18 mouse cellular contexts compared by ENCODE assay signal in the genomic region with DNA sequence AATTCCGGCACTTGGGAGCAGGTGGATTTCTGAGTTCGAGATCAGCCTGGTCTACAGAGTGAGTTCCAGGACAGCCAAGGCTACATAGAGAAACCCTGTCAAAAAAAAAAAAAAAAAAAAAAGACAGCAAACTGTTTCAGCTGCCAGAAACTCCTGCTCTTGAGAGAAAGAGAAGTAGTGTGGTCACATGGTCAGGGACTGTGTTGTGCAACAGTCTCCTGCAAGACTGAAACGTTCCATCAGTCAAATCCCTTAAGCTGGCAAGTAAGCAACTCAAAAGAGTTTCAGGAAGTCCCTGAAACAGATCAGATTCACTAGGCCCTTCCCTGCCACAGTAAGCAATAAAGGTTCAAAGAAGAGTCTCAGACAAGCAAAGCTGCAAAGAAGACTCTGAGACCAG. TPM values are rescaled to one million over a fixed set of nuclear protein-coding genes. Genes with fewer than 3 reads are reported as not detected.
DNase-seq lines count a peak whose midpoint lies in the region; ATAC-seq and TF ChIP-seq lines count a peak whose summit lies in the region.
"Had no signal": no experiment of that assay in that cellular context is flagged by ENCODE, and none has a peak within 500 bp of the region (broad histone marks: within the 10 kb centered on the region; RNA-seq: fewer than 3 reads in every experiment).

No protein-coding gene starts in this region.

- no peaks in the 10 kb centered on the region for H3K27me3 ChIP-seq in heart, adult 2 months (ENCODE audit: control insufficient read depth, insufficient read depth, low read length)
- 0 out of 2 replicates have a peak, but pooled peaks cover 4% of the 10 kb centered on the region for H3K27me3 ChIP-seq in lung, postnatal 0 days (replicated peaks; ENCODE audit: insufficient read depth, low read length)
- no peaks in the 10 kb centered on the region for H3K27me3 ChIP-seq in forebrain, postnatal 0 days (ENCODE audit: insufficient read depth, low read length)

- TF ChIP-seq POLR2A in heart, adult 2 months (IDR thresholded peaks at IDR 0.05; ENCODE audit: insufficient read depth, low read depth, low read length), result no peak

- peaks cover 2% of the 10 kb centered on the region; the same call in 1 of the 2 replicates for H3K4me1 ChIP-seq in heart, adult 2 months (ENCODE audit: control insufficient read depth, insufficient read depth, low read length)
- peaks cover 2% of the 10 kb centered on the region; the same call in 1 of the 2 replicates for H3K4me1 ChIP-seq in lung, postnatal 0 days (ENCODE audit: insufficient read depth, low read depth, low read length)
- no peaks in the 10 kb centered on the region for H3K4me1 ChIP-seq in forebrain, postnatal 0 days (ENCODE audit: insufficient read depth)

- no peak overlapping the region for H3K9ac ChIP-seq in heart, adult 2 months (ENCODE audit: low read depth, low read length)
- no peak overlapping the region for H3K9ac ChIP-seq in lung, postnatal 0 days (replicated peaks; ENCODE audit: low read depth)
- no peak overlapping the region for H3K9ac ChIP-seq in forebrain, postnatal 0 days
- H3K9ac ChIP-seq: forebrain, embryonic 15.5 days; hindbrain, embryonic 13.5 days; midbrain, embryonic 15.5 days had no signal

- peak in 1 of 2 experiments; percentile 36 for DNase-seq in heart, adult 2 months
- DNase-seq in heart, postnatal 14 days, result no peak
- peak; percentile 51 for DNase-seq in lung, postnatal 0 days (ENCODE audit: low spot score)
- no peak for DNase-seq in lung, postnatal 10 days
- DNase-seq in adipocyte (ENCODE audit: low spot score), result peak; percentile 70
- no peak for DNase-seq in forebrain, postnatal 0 days
- no peak for DNase-seq in layer of hippocampus, adult 9-11 months
- DNase-seq: adrenal gland, postnatal 14 days; cerebellum, adult 9-11 months; kidney, adult 18-20 months; kidney, postnatal 25 days; liver; right cerebral cortex, postnatal 4 days had no signal

- H3K9me3 ChIP-seq in lung, postnatal 0 days (ENCODE audit: low read length), result no peaks in the 10 kb centered on the region
- no peaks in the 10 kb centered on the region for H3K9me3 ChIP-seq in forebrain, postnatal 0 days (ENCODE audit: low read length)
- H3K9me3 ChIP-seq: forebrain, embryonic 15.5 days; hindbrain, embryonic 13.5 days; midbrain, embryonic 15.5 days; neural tube, embryonic 13.5 days had no signal

- no peaks in the 10 kb centered on the region for H3K36me3 ChIP-seq in heart, adult 2 months (ENCODE audit: control insufficient read depth, insufficient read depth, low read length)
- H3K36me3 ChIP-seq in lung, postnatal 0 days (ENCODE audit: insufficient read depth, low read length), result no peaks in the 10 kb centered on the region
- no peaks in the 10 kb centered on the region for H3K36me3 ChIP-seq in forebrain, postnatal 0 days (ENCODE audit: insufficient read depth)
- H3K36me3 ChIP-seq: forebrain, embryonic 15.5 days; hindbrain, embryonic 13.5 days; midbrain, embryonic 15.5 days; neural tube, embryonic 13.5 days had no signal

- H3K79me2 ChIP-seq in heart, adult 2 months (replicated peaks; ENCODE audit: control insufficient read depth, insufficient read depth, low read length), result no peaks in the 10 kb centered on the region

- H3K4me3 ChIP-seq in heart, adult 2 months, result no peak overlapping the region
- H3K4me3 ChIP-seq in lung, postnatal 0 days (ENCODE audit: low read depth, low read length), result no peak overlapping the region
- no peak overlapping the region for H3K4me3 ChIP-seq in forebrain, postnatal 0 days (ENCODE audit: low read depth, low read length)
- H3K4me3 ChIP-seq: forebrain, embryonic 15.5 days; midbrain, embryonic 15.5 days; neural tube, embryonic 13.5 days had no signal

- no peak for TF ChIP-seq CTCF in heart, adult 2 months (IDR thresholded peaks at IDR 0.05)
- TF ChIP-seq CTCF in lung, postnatal 0 days (IDR thresholded peaks at IDR 0.05), result no peak
- TF ChIP-seq CTCF in forebrain, postnatal 0 days (IDR thresholded peaks at IDR 0.05; ENCODE audit: low read depth), result no peak

- peak overlapping the region; percentile 75 for H3K27ac ChIP-seq in heart, adult 2 months
- H3K27ac ChIP-seq in lung, postnatal 0 days (ENCODE audit: low read length), result no peak overlapping the region
- no peak overlapping the region for H3K27ac ChIP-seq in forebrain, postnatal 0 days (ENCODE audit: low read depth, low read length)
- H3K27ac ChIP-seq: forebrain, embryonic 15.5 days; hindbrain, embryonic 13.5 days; midbrain, embryonic 15.5 days; neural tube, embryonic 13.5 days had no signal

- intact Hi-C loops in heart, adult 2 months (cut with DNase I), result no loop called here
- intact Hi-C loops in heart, postnatal 14 days (cut with DNase I), result no loop called here

- ATAC-seq in lung, postnatal 0 days, result no peak
- peak; percentile 43 for ATAC-seq in megakaryocyte progenitor cell, adult 5-6 weeks (replicated peaks; ENCODE audit: poor library complexity)
- no peak for ATAC-seq in forebrain, postnatal 0 days
- ATAC-seq: forebrain, embryonic 15.5 days; midbrain, embryonic 15.5 days had no signal

- WGBS in heart, adult 2 months, result 59% methylated on average over 3 of the region's 3 CpGs
- 64% methylated on average over 3 of the region's 3 CpGs for WGBS in lung, postnatal 0 days
- WGBS in forebrain, postnatal 0 days, result 75% methylated on average over 3 of the region's 3 CpGs

- TF ChIP-seq EP300 in heart, adult 2 months (IDR thresholded peaks at IDR 0.05; ENCODE audit: insufficient read depth, low read depth, low read length), result no peak
- no peak for TF ChIP-seq EP300 in lung, postnatal 0 days (IDR thresholded peaks at IDR 0.05)

- no peak overlapping the region for H3K4me2 ChIP-seq in lung, postnatal 0 days (replicated peaks; ENCODE audit: low read depth, low read length)
- no peak overlapping the region for H3K4me2 ChIP-seq in forebrain, postnatal 0 days (ENCODE audit: low read depth)
- H3K4me2 ChIP-seq: midbrain, embryonic 15.5 days had no signal

RNA-seq across cellular contexts. Expression of gene Fam78a, which starts 4.9 kb away (rescaled TPM):
- total RNA-seq in heart, adult 2 months (2021), result 10 to 100 TPM; 15.9 to 19.1 TPM
- polyA plus RNA-seq in heart, adult 2 months (2012; rRNA removed), result 18.7 and 24.9 TPM in 2 replicates
- total RNA-seq in heart, postnatal 14 days (2021), result 10 to 100 TPM; 22.8 to 23.9 TPM
- polyA plus RNA-seq in lung, postnatal 0 days (2015; fragmentation: Nextera tagmentation; extraction: Ambion mirVana), result 2.5 TPM in 2 replicates
- 8.9 and 11.9 TPM in 2 replicates for total RNA-seq in megakaryocyte progenitor cell, adult 5-6 weeks (2015)
- 7.5 and 10.8 TPM in 2 replicates for total RNA-seq in megakaryocyte progenitor cell, adult 5-6 weeks (2017)
- total RNA-seq in forebrain, postnatal 0 days (2014; rRNA removed), result 0.38 and 0.62 TPM in 2 replicates
- 0.38 and 0.39 TPM in 2 replicates for polyA plus RNA-seq in forebrain, postnatal 0 days (2015; fragmentation: Nextera tagmentation; extraction: Ambion mirVana)

RNA-seq across cellular contexts. Expression of gene Plpp7, which starts 5.7 kb away (rescaled TPM):
- total RNA-seq in heart, adult 2 months (2021), result 10 to 100 TPM; 33.6 to 33.8 TPM
- polyA plus RNA-seq in heart, adult 2 months (2012; rRNA removed), result 56.3 and 62.1 TPM in 2 replicates
- total RNA-seq in heart, postnatal 14 days (2021), result 10 to 100 TPM; 26.1 to 30.9 TPM
- polyA plus RNA-seq in lung, postnatal 0 days (2015; fragmentation: Nextera tagmentation; extraction: Ambion mirVana), result 2.4 and 2.5 TPM in 2 replicates
- total RNA-seq in megakaryocyte progenitor cell, adult 5-6 weeks (2015), result 1.4 TPM in 2 replicates
- 0.54 and 2.5 TPM in 2 replicates for total RNA-seq in megakaryocyte progenitor cell, adult 5-6 weeks (2017)
- 21.5 and 28.6 TPM in 2 replicates for total RNA-seq in forebrain, postnatal 0 days (2014; rRNA removed)
- 23.4 and 24.0 TPM in 2 replicates for polyA plus RNA-seq in forebrain, postnatal 0 days (2015; fragmentation: Nextera tagmentation; extraction: Ambion mirVana)

Comparison
In these comparisons a context has a peak if more than half of its experiments do, and no peak if none do; other contexts are left out.
1. DNase-seq: peak in lung, postnatal 0 days (single experiment) and adipocyte (single experiment); none in heart, postnatal 14 days (0 of 2), lung, postnatal 10 days (single experiment), forebrain, postnatal 0 days (single experiment) and layer of hippocampus, adult 9-11 months (single experiment).